In genomic region chr7:126345969-126346368, GRCm38 (mm10) we compare ENCODE assay signal across 24 mouse cellular contexts. TPM values are rescaled to one million over a fixed set of nuclear protein-coding genes. Genes with fewer than 3 reads are reported as not detected.
"Had no signal": no experiment of that assay in that cellular context is flagged by ENCODE, and none has a peak within 500 bp of the region (broad histone marks: within the 10 kb centered on the region; RNA-seq: fewer than 3 reads in every experiment).

No protein-coding gene starts in this region.

- DNase-seq: gastrocnemius, adult 2 months; gastrocnemius, postnatal 10 days; gastrocnemius, postnatal 25 days; heart, adult 18-20 months; heart, postnatal 14 days; heart, postnatal 36 days; kidney, adult 18-20 months; kidney, adult 8-10 months; kidney, postnatal 10 days; kidney, postnatal 25 days; kidney, postnatal 4 days; layer of hippocampus, postnatal 36 days; left cerebral cortex, postnatal 4 days had no signal

- H3K27ac ChIP-seq: gastrocnemius, adult 2 months; heart, embryonic 13.5 days; heart, embryonic 15.5 days; hindbrain, embryonic 13.5 days; hindbrain, embryonic 15.5 days; hindbrain, postnatal 0 days; intestine, embryonic 15.5 days; layer of hippocampus, adult 2 months; limb, embryonic 13.5 days; limb, embryonic 15.5 days; liver, embryonic 12.5 days; liver, embryonic 14.5 days had no signal

- H3K9ac ChIP-seq: heart, embryonic 13.5 days; heart, embryonic 15.5 days; hindbrain, embryonic 13.5 days; hindbrain, embryonic 15.5 days; intestine, embryonic 15.5 days; limb, embryonic 13.5 days; limb, embryonic 15.5 days; liver, embryonic 12.5 days; liver, embryonic 14.5 days had no signal

- H3K27me3 ChIP-seq: heart, embryonic 15.5 days; hindbrain, embryonic 13.5 days; hindbrain, embryonic 15.5 days; intestine, embryonic 15.5 days; limb, embryonic 15.5 days; liver, embryonic 12.5 days had no signal

- H3K36me3 ChIP-seq: heart, embryonic 13.5 days; heart, embryonic 15.5 days; hindbrain, embryonic 13.5 days; hindbrain, embryonic 15.5 days; intestine, embryonic 15.5 days; limb, embryonic 13.5 days; limb, embryonic 15.5 days; liver, embryonic 12.5 days had no signal

- H3K4me1 ChIP-seq: hindbrain, embryonic 13.5 days; hindbrain, embryonic 15.5 days; intestine, embryonic 15.5 days had no signal

- H3K9me3 ChIP-seq: heart, embryonic 13.5 days; heart, embryonic 15.5 days; hindbrain, embryonic 13.5 days; hindbrain, embryonic 15.5 days; intestine, embryonic 15.5 days; limb, embryonic 13.5 days; limb, embryonic 15.5 days; liver, embryonic 12.5 days had no signal

- H3K4me3 ChIP-seq: gastrocnemius, adult 2 months; heart, embryonic 13.5 days; heart, embryonic 15.5 days; hindbrain, embryonic 13.5 days; hindbrain, embryonic 15.5 days; intestine, embryonic 15.5 days; layer of hippocampus, adult 2 months; limb, embryonic 13.5 days; limb, embryonic 15.5 days; liver, embryonic 12.5 days had no signal

RNA-seq across cellular contexts. Expression of gene Lat, which starts 23.4 kb away (rescaled TPM):
- total RNA-seq: gastrocnemius, adult 2 months had no signal
